Mouse (Mus musculus): Measurements from ENCODE around the gene Gm10322.
A peak's percentile ranks its signal among the peaks of the same experiment; 100 is the strongest.

Gene Gm10322

DNA sequence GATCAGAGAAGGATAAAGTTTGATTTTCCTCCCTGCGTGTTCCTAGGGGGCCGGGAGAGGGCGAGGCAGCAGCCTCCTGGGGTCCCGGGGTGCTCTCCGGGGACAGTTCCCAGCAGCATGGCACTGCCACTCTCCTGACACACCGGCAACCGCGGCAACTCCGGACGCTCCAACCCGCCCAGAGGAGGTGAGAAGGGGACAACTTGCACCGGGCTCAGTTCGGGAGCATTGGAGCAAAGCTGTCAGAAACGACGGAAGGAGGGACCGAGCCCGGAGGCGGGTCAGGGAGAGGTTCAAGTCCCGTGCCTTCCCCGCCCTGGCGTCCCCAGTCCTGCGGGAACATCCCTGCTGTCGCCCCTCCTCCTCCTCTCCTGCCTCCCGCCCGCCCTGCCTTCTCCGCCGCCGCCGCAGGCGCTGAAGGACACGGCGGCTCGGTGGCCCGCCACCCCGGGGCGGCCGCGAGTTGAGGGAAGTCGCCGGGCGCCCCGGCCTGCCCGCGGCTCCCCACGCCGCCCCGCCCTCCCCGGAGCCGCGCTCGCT, at the start of gene Gm10322:
TSS of gene Gm10322 (plus strand) at position 83 of the 540 bp plus-strand sequence.
- DNase-seq, result peak in 1 of 2 experiments; percentile 75

DNA sequence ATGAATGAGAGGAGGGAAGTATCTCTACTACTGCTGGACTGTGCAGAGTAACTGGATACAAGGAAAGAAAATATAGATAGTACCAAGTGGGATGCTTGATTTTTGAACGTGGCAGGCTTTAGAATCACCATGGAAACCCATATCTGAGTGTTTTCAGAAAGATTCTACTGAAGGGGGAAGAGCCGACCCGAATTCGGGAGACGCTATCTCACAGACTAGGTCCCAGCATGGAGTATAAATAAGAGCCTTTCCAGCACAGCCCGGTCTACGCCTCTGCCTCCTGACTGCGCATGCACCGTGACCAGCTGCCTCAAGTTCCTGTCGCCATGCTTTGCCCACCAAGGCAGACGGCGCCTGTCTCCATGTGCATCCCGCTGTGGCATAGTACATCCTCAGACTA, 48.9 kb upstream of the Gm10322 start:
- DNase-seq, result no peak

DNA sequence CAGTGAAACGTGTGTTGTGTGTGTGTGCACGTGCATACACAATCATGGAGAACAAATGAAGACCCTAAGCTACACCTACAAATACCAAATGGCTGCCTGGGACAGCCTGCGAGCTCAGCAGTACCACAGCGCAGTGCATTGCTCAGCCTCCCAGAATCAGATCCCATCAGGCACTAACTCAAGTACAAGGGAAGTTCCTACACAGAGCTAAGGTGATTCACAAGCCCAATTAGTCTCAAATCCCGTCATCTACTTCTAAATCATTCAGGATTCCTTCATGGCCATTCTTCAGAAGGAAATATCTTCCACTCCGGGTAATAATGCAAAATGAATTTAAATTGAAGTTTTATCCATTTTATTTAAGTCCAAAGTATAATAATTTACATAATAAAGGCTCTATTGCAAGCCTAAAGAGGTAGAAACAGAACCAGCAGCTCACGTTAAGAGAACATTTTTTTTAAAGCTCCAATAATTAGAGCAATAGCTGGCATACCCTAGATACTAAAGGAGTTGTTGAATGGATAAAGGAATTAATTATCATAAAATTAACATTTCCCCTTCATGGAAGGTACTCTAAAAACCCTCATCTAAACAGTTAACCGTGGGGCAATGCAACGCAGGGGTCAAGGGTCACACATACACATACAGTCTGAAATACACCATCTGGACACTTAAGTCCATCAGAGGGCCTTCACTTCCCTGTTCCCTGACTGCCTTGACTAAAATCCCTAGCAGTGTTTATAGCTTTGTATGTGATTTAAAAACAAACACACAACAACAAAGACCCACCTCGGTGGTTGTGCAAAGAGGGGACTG, 47.0 kb upstream of the Gm10322 start:
- no peak for DNase-seq

DNA sequence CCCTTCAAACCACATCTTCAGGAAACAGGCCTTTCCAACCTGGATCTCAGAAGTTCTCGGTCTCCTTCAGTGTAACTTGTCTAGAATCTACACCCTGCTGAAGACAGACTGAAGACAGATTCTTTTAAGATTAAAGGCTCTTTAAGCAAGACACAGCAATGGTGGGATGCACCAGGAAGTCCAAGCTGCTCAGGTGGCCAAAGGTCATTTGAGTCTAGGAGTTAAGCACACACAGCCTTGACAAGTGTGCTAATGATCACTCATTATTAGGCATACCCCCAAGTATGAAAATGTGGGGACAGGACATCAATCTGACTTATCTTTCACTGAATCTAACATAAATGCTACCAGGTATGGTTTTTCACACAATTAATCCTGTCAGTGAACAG, 46.4 kb upstream of the Gm10322 start:
- DNase-seq, result no peak

DNA sequence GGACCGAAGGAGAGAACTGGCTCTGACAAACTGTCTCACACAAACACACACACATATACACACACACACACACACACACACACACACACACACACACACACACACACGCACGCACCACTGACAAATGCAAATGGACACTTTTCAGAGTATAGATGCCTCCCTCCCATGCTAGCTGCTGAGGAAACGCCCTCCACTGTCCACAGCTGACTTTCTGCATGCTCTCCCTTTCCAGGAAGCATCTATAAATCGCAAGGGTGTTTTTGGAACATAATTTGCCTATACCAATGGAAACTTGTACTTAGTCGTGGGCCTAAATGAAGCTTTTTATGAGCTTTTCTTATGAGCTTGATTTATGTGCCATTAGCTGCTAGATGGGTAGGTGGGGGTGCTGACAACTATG, 45.5 kb upstream of the Gm10322 start:
- no peak for DNase-seq

DNA sequence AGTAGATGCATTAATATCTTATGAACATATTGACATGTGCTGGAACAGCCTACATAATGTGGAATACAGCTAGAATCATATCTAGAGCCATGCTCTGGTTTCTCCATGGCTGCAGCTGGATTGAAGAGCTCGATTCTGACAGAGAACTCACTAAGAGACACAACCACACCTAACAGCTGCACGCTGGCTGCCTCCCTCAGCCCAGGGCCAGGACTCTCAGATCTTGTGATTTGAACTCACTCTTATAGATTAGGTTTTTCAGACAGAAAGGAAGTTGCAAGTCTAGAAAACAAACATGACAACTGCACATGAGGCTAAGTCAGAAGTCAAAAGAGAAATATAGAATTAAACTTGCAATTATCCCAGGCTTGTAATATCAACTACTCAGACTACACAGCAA, 45.1 kb upstream of the Gm10322 start:
- no peak for DNase-seq

DNA sequence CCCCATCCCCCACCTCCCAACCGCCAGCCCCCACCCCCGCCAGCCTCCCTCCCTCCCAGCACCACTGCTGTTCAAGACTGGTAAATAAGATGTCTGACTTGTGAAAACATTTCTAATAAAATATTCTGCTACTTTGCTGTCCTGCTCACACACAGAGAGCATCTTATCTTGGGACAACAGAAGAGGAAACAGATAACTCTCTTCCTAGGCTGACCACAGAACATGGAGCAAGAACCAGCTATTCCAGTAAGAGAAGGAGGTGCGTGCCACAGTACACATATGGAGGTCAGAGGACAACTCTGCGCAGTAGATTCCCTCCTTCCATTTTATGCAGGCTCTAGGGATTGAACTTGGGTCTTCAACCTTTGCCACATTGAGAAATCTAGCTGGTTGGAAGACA, 44.6 kb upstream of the Gm10322 start:
- no peak for DNase-seq

DNA sequence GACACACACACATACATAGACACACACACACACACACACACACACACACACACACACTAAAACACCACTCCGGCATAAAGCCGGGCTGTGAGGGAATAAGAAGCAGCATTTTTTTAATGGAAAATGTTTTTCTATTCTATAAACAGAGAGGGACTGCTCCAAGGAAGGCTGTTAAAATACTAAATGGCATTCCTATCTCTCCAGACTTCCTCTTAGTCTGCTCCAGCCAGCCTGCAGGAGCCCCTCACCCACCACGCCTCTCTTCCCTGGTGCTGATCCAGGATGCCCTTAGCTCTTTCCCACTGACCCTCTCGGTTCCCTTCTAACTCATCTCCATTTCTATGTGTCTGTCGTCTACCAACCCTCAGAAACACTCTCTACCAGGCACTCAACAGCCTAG, 43.9 kb upstream of the Gm10322 start:
- no peak for DNase-seq

DNA sequence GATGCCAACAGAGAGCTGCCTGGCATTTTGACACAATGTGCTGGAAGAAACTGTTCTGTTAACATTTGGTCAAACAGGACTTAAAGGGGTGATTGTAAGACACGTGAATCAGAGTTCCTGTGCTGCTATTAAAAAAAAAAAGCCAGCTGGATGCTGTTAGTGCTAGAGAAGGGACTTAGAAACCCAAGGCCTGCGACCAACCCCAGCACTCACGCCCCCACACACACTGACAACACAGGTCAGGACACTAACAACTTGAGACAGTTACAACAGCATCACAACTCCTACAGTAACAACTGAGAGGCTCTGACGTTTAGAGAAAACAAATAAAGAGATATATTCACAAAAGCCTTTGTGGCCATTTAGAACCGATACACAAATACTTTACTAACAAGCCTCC, 39.6 kb upstream of the Gm10322 start:
- DNase-seq, result no peak

DNA sequence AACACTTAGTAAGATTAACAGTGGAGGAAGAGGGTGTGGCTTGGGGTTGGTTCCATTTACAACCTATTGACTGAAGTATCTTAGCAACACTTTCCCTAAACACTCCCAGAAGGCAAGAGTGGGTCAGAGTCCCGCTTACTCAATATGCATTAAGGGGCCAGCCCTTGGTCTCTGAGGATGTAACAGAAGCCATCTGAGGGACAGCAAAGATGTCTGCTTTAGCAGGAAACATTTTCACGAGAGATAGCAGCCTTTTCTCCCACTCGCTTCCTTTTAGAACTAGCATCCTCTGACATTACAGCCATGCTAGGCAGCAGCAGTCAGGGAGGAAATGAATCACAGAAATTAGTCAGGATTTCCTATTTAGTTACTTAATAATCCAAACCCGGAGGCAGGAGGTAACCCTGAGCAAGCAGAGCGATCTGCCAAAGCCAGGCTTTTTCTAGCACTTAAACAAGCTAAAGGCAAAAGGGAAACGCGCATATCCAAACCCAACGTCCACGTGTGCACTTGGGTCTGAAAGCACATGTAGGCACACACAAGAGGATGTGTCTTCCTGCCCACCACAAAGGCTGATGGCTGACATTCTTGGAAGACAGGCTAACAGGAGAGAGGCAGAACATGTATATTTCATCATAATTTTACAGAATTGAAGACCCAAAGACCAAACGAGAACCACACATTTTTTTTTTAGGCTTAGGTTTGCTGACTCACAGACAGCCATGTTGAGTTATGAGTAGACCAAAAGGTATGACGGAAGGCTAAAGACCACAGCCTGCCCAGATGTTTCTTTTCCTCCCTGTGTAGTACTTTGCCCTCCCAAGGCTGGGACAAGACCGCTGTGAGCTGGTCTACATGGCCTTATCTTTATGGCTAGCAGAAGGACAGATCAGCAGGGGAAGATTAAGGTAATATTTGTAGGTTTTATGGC, 37.7 kb upstream of the Gm10322 start:
- no peak for DNase-seq

DNA sequence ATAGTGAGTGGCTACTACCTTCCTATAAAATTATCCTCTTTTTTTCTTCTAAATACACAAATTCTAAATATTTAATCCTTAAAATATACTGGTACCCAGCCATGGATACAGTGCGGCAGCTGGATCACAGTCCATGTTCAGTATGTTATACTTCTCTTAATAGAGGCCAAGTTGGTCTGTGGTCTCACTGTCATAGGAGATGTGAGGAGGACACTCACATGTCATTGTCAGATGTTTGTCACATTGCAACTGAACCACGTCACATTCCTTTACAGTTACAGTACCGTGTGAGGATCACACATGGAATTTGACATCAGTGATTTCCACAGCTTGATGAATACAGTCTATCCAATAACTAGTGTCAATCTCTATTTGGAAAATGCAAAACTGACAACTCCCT, 36.2 kb upstream of the Gm10322 start:
- DNase-seq, result no peak

DNA sequence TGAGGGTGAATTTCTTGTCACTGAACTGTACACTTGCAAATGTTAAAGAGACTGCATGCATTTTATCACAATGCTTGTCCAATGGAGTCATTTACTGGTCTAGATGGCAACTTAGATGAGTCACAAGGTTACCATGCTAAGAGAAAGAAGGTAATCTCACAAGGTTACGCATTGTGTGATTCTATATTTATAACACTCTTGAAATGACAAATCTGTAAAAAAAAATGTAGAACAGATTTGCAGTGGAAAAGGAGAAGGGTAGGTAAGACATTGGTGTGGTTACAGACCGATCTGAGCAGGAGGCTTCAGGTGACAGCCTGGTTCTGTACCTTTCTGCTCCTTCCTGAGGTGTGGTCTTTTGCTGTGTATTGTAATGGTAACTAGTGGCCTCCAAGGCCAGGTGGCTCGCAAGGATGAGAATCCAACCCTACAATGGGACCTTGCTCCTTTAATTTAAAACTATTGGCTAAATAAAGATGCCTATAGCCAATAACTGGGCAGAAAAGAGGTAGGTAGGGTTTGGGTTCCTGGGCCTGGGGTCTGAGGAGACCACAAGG, 35.2 kb upstream of the Gm10322 start:
- DNase-seq, result no peak

DNA sequence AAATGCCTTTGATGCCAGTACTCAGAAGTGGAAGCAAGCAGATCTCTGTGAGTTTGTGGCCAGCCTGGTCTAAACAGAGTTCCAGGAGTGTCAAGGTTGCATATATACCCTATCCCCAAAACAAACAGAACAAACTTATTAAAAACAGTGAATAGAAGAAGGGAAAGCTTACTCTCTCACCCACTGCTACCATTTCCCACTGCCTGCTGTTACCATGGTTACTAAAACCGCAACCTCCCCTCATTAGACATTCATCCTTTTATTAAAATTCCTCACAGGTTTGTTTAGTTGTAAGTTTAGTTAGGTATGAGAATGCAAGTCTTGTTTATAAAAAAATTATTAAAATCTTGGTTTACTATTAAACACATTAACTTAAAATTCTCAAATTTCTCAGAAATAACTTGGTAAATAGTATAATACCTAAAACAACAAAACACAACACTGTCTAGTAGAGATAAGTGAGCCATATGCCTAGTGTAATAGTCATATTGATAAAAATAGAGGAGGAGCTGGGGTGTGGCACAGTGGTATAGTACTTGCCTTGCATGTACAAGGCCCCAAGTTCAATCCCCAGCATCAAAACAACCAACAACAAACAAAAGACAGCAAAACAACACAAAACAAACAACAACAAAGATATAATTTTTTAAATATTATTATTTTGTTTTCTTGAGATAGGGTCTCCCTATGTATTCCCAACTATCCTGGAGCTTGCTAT, 33.9 kb upstream of the Gm10322 start:
- DNase-seq, result no peak

DNA sequence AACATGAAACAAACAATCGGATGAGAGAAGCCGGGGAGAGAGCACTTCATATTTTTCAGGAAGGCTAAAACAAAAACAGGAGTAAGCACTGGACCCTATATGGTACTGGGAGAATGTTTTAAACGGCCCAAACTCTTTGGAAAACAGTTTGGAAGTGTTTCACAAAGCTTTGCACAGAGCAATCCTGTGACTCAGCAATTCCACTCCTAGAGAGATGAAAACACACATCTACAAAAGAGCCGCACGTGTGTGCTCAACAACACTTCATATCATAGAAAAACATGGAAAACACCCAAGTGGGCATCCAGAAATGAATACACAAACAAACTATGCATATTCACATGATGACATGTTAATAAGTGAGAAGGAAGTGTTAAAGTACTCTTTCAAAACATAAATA, 30.2 kb upstream of the Gm10322 start:
- no peak for DNase-seq

DNA sequence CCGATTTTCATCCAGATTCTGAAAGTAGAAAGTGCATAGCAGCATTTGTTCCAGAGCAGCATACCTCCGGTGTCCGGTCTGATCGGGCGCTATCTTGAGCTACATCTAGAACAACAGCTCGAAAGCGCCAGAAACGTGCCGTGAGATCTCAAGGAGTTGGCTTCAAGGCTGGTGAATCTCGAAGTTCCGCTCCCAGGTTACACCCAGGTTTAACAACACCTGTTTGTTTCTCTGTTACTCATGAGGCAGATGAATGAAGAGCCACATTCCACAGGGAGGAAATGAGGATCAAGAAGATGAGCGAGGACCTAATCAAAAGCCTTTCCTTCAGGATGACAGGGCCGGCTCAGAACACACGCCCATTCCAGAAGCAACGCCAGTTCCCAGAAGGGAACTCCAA, 29.0 kb upstream of the Gm10322 start:
- no peak for DNase-seq

DNA sequence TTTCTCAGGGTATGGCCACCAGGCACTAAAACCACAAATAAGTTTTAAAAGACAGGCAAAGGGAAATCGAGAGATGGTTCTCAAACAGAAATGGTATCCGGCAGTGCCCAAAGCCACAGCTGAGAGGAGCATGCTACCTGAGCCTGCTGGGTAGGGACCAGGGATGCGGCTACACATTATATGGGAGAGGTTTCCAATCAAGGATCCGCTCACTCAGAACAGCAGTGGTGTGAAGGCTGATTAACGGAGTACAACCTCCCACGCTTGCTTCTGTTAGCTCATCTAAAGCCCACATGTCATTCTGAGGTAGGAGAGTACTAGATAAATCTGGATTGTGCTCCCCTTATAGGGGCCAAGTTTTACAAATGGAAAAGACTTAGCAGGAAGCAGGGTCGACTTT, 27.7 kb upstream of the Gm10322 start:
- no peak for DNase-seq

DNA sequence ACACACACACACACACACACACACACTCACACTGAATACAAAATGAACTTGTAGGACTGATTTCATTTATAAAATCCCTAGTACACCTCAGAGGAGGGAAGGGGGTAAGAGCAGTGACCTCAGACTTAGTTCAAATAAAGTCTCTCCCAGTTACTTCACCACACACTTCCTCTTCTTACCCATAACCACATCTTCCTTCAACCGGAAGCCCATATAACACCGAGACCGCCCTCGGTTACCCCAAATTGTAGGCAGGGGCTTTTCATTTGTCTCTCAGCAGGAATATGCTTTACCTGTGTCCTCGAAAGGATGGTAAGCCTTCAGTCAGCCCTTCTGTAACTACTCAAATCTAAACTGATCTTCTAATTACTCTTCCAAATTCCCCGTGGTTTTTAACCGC, 26.4 kb upstream of the Gm10322 start:
- DNase-seq, result no peak

DNA sequence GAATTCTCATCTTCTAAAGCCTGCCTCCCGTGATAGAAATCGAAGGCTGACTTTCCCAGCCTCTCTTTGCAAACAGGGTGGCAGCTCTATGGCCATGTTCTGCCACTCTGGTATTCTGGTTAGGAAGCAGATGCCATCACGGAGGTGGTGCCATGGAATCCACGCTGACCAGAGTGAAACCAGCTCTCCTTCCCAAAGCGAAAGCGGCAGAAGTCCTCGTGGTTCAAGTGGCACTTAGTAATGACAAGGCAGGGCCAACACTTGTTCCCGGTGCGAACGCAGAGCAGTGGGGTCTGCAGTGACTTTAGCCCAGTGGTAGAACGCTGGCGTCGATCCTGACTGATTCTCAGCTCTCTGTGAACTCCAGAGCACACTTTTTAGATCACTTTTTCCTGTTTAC, 26.0 kb upstream of the Gm10322 start:
- no peak for DNase-seq

DNA sequence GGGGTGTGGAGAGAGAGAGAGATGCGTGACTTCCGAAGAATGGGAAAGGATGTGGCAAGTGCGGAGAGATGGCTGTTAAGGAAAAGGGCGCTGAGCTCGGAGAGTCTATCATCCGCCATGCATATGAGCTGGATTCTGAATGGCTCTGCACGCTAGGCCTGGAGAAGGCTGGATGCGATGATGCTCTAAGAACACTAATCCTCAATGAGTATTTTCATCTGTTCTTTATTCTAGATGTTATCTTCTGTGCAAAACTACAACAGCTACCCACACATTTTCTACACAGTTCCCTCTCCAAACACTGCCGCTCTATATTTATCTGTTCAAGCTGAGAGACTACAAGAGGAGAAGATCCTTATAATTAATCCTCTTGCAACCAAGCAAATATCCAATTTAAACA, 25.3 kb upstream of the Gm10322 start:
- DNase-seq, result no peak

DNA sequence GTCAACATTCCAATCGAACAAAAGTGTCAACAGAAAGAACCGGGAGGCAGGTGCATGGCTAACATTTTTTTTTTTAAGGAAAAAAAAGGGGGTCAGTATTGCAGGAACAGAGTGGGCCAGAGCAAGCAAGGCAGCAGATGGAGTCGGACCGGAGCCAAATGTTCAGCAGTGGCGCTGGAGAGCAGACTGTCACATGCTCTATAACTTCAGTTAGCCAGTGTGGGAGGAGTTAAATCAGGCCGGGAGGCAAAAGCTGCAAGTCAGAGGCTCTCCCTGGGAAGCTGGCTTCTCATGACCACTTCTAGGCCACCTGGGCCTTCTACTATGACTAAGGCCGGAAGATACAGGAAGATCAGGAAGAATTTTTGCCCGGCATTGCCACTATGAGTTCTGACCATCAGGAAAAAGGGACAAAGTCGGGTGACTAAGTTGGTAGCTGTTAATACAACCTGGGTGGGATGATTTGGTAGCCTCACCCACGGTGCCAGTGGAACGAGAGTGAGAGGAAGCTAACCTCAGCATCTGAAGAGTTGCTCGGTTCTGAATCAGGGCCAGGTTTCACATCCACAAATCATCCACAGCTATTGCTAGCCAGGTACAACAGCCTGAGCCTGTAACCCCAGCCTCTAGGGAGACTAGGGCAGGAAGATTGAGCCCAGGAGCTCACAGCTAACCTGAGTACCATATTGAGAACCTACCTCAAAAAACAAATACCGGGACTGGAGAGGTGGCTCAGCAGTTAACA, 21.9 kb upstream of the Gm10322 start:
- DNase-seq, result peak; percentile 91 to 94

DNA sequence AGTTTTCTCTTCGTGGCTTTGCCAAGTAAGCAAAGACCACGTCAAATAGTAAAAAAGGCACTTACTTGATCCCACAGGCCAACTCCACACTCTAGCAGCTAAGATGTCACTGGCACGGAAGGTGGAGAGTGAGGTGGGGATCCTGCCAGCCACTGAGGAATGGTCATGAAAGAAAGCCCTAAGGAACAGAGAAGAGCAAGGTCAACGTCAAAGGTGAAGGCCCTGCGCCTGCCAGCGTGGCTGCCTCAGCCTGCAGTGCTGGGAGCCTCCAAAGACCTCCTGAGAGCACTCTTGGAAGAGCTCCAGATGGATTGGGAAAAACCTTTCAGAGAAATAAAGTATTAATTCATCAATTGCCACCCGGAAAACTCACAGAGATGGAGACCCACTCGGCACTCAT, 15.3 kb upstream of the Gm10322 start:
- DNase-seq, result no peak

DNA sequence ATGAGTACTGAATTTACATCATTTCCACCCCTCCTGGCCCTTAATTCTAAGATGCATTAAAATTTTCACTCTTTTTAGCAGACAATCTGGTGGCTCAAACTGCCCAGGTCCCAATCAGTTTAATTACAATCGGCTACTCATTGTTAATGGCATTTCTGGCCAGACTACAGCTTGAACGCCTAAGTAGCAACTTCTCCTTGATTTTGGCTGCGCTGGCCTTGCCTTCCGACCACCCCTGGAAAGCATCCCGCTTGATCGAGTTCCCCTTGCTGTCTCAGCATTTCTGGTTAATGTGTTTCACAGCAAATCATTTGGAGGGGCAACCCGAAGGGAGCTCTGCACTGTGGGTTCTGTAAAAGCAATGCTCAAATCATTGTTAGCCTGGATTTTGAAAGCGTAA, 13.8 kb upstream of the Gm10322 start:
- DNase-seq, result no peak

Data from cerebellum, adult 18-20 months (tissue).